Mouse (Mus musculus) urinary bladder, adult 2 months (tissue): ENCODE results near the gene Man2a2. TPM values are rescaled to one million over a fixed set of nuclear protein-coding genes. Genes with fewer than 3 reads are reported as not detected.

ENCODE experiments used
- DNase-seq: peaks from one replicate; pipeline ENCODE4 v3.0.0; 2022; ENCODE audit warnings: low spot score
- polyA plus RNA-seq: library from polyadenylated mRNA; depleted of rRNA; stranded (reverse); fragments of >200 nt; gene quantifications from 2 replicates; pipeline ENCODE4 v1.2.3, GENCODE M21; 2012; rRNA removed

The Man2a2 gene
- 37.1 and 49.6 TPM in 2 replicates for polyA plus RNA-seq

- DNase-seq, result peak; percentile 62
These were observed at the start of gene Man2a2 for GRCm38 (mm10) chr7:80371041-80371751. Gene Man2a2, minus strand, starts transcription at chr7:80371375.

- no peak for DNase-seq
These were observed 49.4 kb upstream of the Man2a2 start for GRCm38 (mm10) chr7:80420586-80420985.

- no peak for DNase-seq
These were observed 48.1 kb upstream of the Man2a2 start for GRCm38 (mm10) chr7:80419278-80419677.

GRCm38 (mm10) chr7:80418036-80418435, 46.9 kb upstream of the Man2a2 start:
- DNase-seq, result no peak

GRCm38 (mm10) chr7:80417601-80418000, 46.4 kb upstream of the Man2a2 start:
- no peak for DNase-seq

- no peak for DNase-seq
These were observed 45.8 kb upstream of the Man2a2 start for GRCm38 (mm10) chr7:80416969-80417368.

GRCm38 (mm10) chr7:80414303-80414855, 43.2 kb upstream of the Man2a2 start:
- DNase-seq, result no peak

- DNase-seq, result no peak
These were observed 42.5 kb upstream of the Man2a2 start for GRCm38 (mm10) chr7:80413512-80414302.

GRCm38 (mm10) chr7:80412781-80413180, 41.6 kb upstream of the Man2a2 start:
- DNase-seq, result no peak

- no peak for DNase-seq
These were observed 41.1 kb upstream of the Man2a2 start for GRCm38 (mm10) chr7:80412279-80412678.

- no peak for DNase-seq
These were observed 39.2 kb upstream of the Man2a2 start for GRCm38 (mm10) chr7:80410380-80410779.

GRCm38 (mm10) chr7:80407712-80408111, 36.5 kb upstream of the Man2a2 start:
- no peak for DNase-seq

- no peak for DNase-seq
These were observed 35.0 kb upstream of the Man2a2 start for GRCm38 (mm10) chr7:80406186-80406585.

GRCm38 (mm10) chr7:80405188-80405695, 34.1 kb upstream of the Man2a2 start, which contains the start of gene Furin:
Gene Furin, minus strand, starts transcription at chr7:80405436.
- DNase-seq, result no peak

GRCm38 (mm10) chr7:80404101-80404894, 33.1 kb upstream of the Man2a2 start:
- DNase-seq, result no peak

- DNase-seq, result no peak
These were observed 32.4 kb upstream of the Man2a2 start for GRCm38 (mm10) chr7:80403551-80403950.

- no peak for DNase-seq
These were observed 31.6 kb upstream of the Man2a2 start for GRCm38 (mm10) chr7:80402651-80403321.

GRCm38 (mm10) chr7:80401860-80402641, 30.9 kb upstream of the Man2a2 start:
- DNase-seq, result peak; percentile 73

- DNase-seq, result no peak
These were observed 30.1 kb upstream of the Man2a2 start for GRCm38 (mm10) chr7:80401041-80401859.
